Mouse (Mus musculus): ENCODE data around the gene Prpf38a.

The Prpf38a gene

GRCm38 (mm10) chr4:108578840-108579742 is at the start of gene Prpf38a, which contains the start of gene Orc1:
Gene Prpf38a, minus strand, starts transcription at chr4:108579336.
Gene Orc1, plus strand, starts transcription at chr4:108579423.
- peak; percentile 99 for DNase-seq (ENCODE audit: low read depth, low spot score)

- DNase-seq (ENCODE audit: low read depth, low spot score), result no peak
Observed at GRCm38 (mm10) chr4:108627066-108627465, 47.9 kb upstream of the Prpf38a start.

- no peak for DNase-seq (ENCODE audit: low read depth, low spot score)
Observed at GRCm38 (mm10) chr4:108621504-108621903, 42.4 kb upstream of the Prpf38a start.

- no peak for DNase-seq (ENCODE audit: low read depth, low spot score)
Observed at GRCm38 (mm10) chr4:108620536-108620935, 41.4 kb upstream of the Prpf38a start.

- peak; percentile 88 for DNase-seq (ENCODE audit: low read depth, low spot score)
Observed at GRCm38 (mm10) chr4:108619587-108620341, 40.6 kb upstream of the Prpf38a start, which contains the start of gene Cc2d1b. Gene Cc2d1b, plus strand, starts transcription at chr4:108619940.

- DNase-seq (ENCODE audit: low read depth, low spot score), result no peak
Observed at GRCm38 (mm10) chr4:108619165-108619564, 40.0 kb upstream of the Prpf38a start.

- DNase-seq (ENCODE audit: low read depth, low spot score), result no peak
Observed at GRCm38 (mm10) chr4:108618586-108618985, 39.5 kb upstream of the Prpf38a start.

- DNase-seq (ENCODE audit: low read depth, low spot score), result no peak
Observed at GRCm38 (mm10) chr4:108610935-108611334, 31.8 kb upstream of the Prpf38a start.

GRCm38 (mm10) chr4:108608651-108609050 is 29.5 kb upstream of the Prpf38a start:
- DNase-seq (ENCODE audit: low read depth, low spot score), result no peak

GRCm38 (mm10) chr4:108601870-108602269 is 22.7 kb upstream of the Prpf38a start:
- DNase-seq (ENCODE audit: low read depth, low spot score), result no peak

GRCm38 (mm10) chr4:108598306-108598705 is 19.2 kb upstream of the Prpf38a start:
- no peak for DNase-seq (ENCODE audit: low read depth, low spot score)

- no peak for DNase-seq (ENCODE audit: low read depth, low spot score)
Observed at GRCm38 (mm10) chr4:108595785-108596184, 16.6 kb upstream of the Prpf38a start.

GRCm38 (mm10) chr4:108593376-108593775 is 14.2 kb upstream of the Prpf38a start:
- DNase-seq (ENCODE audit: low read depth, low spot score), result no peak

- no peak for DNase-seq (ENCODE audit: low read depth, low spot score)
Observed at GRCm38 (mm10) chr4:108579743-108580411, 741 bp upstream of the Prpf38a start.

GRCm38 (mm10) chr4:108572644-108573043 is 6.5 kb downstream of the Prpf38a start:
- DNase-seq (ENCODE audit: low read depth, low spot score), result no peak

- no peak for DNase-seq (ENCODE audit: low read depth, low spot score)
Observed at GRCm38 (mm10) chr4:108565026-108565425, 14.1 kb downstream of the Prpf38a start.

- no peak for DNase-seq (ENCODE audit: low read depth, low spot score)
Observed at GRCm38 (mm10) chr4:108539701-108540100, 39.4 kb downstream of the Prpf38a start.
